Comparison of ENCODE assay signal across 8 mouse cellular contexts in the genomic region with DNA sequence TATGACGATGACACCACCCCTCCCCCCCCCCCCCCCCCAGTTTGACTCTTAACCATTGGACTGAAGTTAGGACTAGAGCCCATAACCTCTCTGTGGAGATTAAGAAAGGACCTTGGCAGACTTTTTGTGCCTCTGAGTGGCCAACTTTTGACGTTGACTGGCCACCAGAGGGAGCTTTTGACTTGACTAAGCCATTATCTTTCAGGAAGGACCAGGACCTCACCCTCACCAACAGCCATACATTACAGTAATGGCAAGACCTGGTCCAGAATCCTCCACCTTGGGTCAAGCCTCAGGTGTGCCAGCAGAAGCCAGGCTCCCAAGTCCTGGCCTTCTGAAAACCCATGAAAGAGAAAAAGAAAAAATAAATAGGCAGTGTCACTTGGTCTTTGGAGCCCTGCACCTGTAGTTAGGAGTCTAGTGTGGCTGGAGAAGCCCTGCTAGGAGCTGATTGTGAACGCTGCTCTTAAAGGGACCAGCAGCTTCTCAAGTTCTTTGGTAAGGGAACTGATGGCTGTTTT.
DNase-seq lines count a peak whose midpoint lies in the region; ATAC-seq and TF ChIP-seq lines count a peak whose summit lies in the region.

No protein-coding gene starts in this region.

- peak; percentile 15 for DNase-seq in kidney, adult 11 months
- DNase-seq in ES-CJ7 (ENCODE audit: low read depth, low spot score) = peak; percentile 49
- DNase-seq in c-Kit-positive CD71-positive TER-119-positive erythroid progenitor cells, embryonic 14.5 days (ENCODE audit: low spot score) = peak; percentile 56
- peak; percentile 40 for DNase-seq in kidney, postnatal 0 days (ENCODE audit: low spot score)
- peak; percentile 64 for DNase-seq in skeletal muscle tissue, adult 2 months (ENCODE audit: low read depth, low spot score)
- no peak for DNase-seq in limb, embryonic 10.5 days (ENCODE audit: low spot score)
- no peak for DNase-seq in urinary bladder, postnatal 10 days (ENCODE audit: low spot score)

- H3K4me2 ChIP-seq in kidney, embryonic 14.5 days (replicated peaks; ENCODE audit: low read depth, low read length) = no peak overlapping the region
- H3K4me2 ChIP-seq in kidney, postnatal 0 days (ENCODE audit: low read length) = no peak overlapping the region

- no peaks in the 10 kb centered on the region for H3K36me3 ChIP-seq in kidney, embryonic 14.5 days (ENCODE audit: control insufficient read depth, insufficient read depth, low read length)
- H3K36me3 ChIP-seq in kidney, postnatal 0 days (ENCODE audit: insufficient read depth, low read length) = no peaks in the 10 kb centered on the region
- H3K36me3 ChIP-seq in limb, embryonic 10.5 days = no peaks in the 10 kb centered on the region

- no peak overlapping the region for H3K4me3 ChIP-seq in kidney, embryonic 14.5 days (ENCODE audit: low read length)
- H3K4me3 ChIP-seq in kidney, postnatal 0 days (replicated peaks; ENCODE audit: low read depth, low read length) = no peak overlapping the region
- no peak overlapping the region for H3K4me3 ChIP-seq in limb, embryonic 10.5 days

- peak; percentile 47; the same call in 1 of the 2 replicates for TF ChIP-seq CTCF in kidney, postnatal 0 days (IDR thresholded peaks at IDR 0.05; ENCODE audit: low read depth)

- no peak overlapping the region for H3K27ac ChIP-seq in kidney, embryonic 14.5 days (ENCODE audit: low read depth, low read length)
- H3K27ac ChIP-seq in kidney, postnatal 0 days = no peak overlapping the region
- no peak overlapping the region for H3K27ac ChIP-seq in limb, embryonic 10.5 days

- H3K27me3 ChIP-seq in kidney, embryonic 14.5 days (ENCODE audit: control insufficient read depth, insufficient read depth, low read length) = no peaks in the 10 kb centered on the region
- H3K27me3 ChIP-seq in kidney, postnatal 0 days (ENCODE audit: insufficient read depth, low read length) = no peaks in the 10 kb centered on the region
- H3K27me3 ChIP-seq in limb, embryonic 10.5 days (ENCODE audit: low read depth, poor library complexity, severe bottlenecking) = no peaks in the 10 kb centered on the region

- ATAC-seq in kidney, embryonic 14.5 days (ENCODE audit: low FRiP score, low TSS enrichment) = no peak
- no peak for ATAC-seq in kidney, postnatal 0 days (replicated peaks; ENCODE audit: low FRiP score, low read depth)

- no peaks in the 10 kb centered on the region for H3K4me1 ChIP-seq in kidney, embryonic 14.5 days (ENCODE audit: control insufficient read depth, insufficient read depth, low read length)
- no peaks in the 10 kb centered on the region for H3K4me1 ChIP-seq in kidney, postnatal 0 days (replicated peaks; ENCODE audit: insufficient read depth, low read length)
- no peaks in the 10 kb centered on the region for H3K4me1 ChIP-seq in limb, embryonic 10.5 days

- 65% methylated on average over 3 of the region's 3 CpGs for WGBS in kidney, embryonic 14.5 days
- WGBS in kidney, postnatal 0 days = 72% methylated on average over 3 of the region's 3 CpGs
- WGBS in limb, embryonic 10.5 days = 67% methylated on average over 3 of the region's 3 CpGs

- no peak overlapping the region for H3K9ac ChIP-seq in kidney, embryonic 14.5 days (ENCODE audit: low read depth, low read length)
- no peak overlapping the region for H3K9ac ChIP-seq in kidney, postnatal 0 days (ENCODE audit: low read depth, low read length)

- no peaks in the 10 kb centered on the region for H3K9me3 ChIP-seq in kidney, embryonic 14.5 days (ENCODE audit: control insufficient read depth, low read length)
- H3K9me3 ChIP-seq in kidney, postnatal 0 days (replicated peaks; ENCODE audit: low read length) = no peaks in the 10 kb centered on the region
- no peaks in the 10 kb centered on the region; the same call in 1 of the 2 replicates for H3K9me3 ChIP-seq in limb, embryonic 10.5 days (replicated peaks)

Comparison
In these comparisons a context has a peak if more than half of its experiments do, and no peak if none do; other contexts are left out.
1. DNase-seq: peak in kidney, adult 11 months (single experiment), ES-CJ7 (single experiment), c-Kit-positive CD71-positive TER-119-positive erythroid progenitor cells, embryonic 14.5 days (single experiment), kidney, postnatal 0 days (single experiment) and skeletal muscle tissue, adult 2 months (single experiment); none in limb, embryonic 10.5 days (single experiment) and urinary bladder, postnatal 10 days (single experiment).